Mouse (Mus musculus) neutrophil, adult 83 days (primary cell): ENCODE data around the gene Gxylt2. TPM values are rescaled to one million over a fixed set of nuclear protein-coding genes. Genes with fewer than 3 reads are reported as not detected.

Experiments used
- total RNA-seq, 2 experiments: library from RNA; stranded (reverse); gene quantifications; one replicate each; pipeline ENCODE4 v1.2.4; 2023

Gene Gxylt2
- total RNA-seq = under 1 TPM; 0.24 to 0.33 TPM

GRCm38 (mm10) chr6:100704574-100705365, at the start of gene Gxylt2:
Gxylt2 (plus strand) TSS chr6:100704734.

GRCm38 (mm10) chr6:100670880-100671344, 33.6 kb upstream of the Gxylt2 start, which contains the start of gene Shq1:
Shq1 (minus strand) TSS chr6:100671157.

GRCm38 (mm10) chr6:100833355-100833754, 128.8 kb downstream of the Gxylt2 start, which contains the start of gene Ppp4r2:
Ppp4r2 (plus strand) TSS chr6:100833622.

Other genes with a start within 250 kb of the Gxylt2 start
- 1 to 10 TPM; 3.5 to 4.8 TPM for gene Shq1, start 33.6 kb upstream of the Gxylt2 start, total RNA-seq
- 10 to 100 TPM; 49.9 to 60.4 TPM for gene Ppp4r2, start 128.9 kb downstream of the Gxylt2 start, total RNA-seq